Mouse (Mus musculus): Measurements from ENCODE around the gene Tmem183a. TPM values are rescaled to one million over a fixed set of nuclear protein-coding genes. Genes with fewer than 3 reads are reported as not detected.

Gene Tmem183a
- polyA plus RNA-seq (2014; fragmentation: Illumina TruSeq; extraction: RNeasy Lipid Tissue Mini Kit (QIAGEN cat#74804); ENCODE audit: low replicate concordance): 186 TPM

DNA sequence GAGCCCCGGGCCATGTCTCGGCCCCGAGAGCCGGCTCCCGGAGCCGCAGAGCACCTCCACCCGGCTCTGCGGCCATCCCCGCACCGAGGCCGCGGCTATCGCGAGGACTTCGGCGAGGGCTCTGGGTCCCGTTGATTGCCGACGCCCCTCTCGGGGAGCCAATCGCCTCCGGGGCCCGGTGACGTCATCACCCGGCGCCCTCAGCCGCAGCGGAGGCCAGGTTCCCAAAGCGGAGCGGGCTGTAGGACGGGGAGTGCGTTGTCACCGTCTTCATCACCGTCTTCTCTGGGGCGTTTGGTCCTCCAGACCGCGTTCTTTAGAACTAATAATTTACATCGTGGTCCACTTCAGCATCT is at the start of gene Tmem183a:
Gene Tmem183a (minus strand): TSS at position 123 of the 356 bp plus-strand sequence.

DNA sequence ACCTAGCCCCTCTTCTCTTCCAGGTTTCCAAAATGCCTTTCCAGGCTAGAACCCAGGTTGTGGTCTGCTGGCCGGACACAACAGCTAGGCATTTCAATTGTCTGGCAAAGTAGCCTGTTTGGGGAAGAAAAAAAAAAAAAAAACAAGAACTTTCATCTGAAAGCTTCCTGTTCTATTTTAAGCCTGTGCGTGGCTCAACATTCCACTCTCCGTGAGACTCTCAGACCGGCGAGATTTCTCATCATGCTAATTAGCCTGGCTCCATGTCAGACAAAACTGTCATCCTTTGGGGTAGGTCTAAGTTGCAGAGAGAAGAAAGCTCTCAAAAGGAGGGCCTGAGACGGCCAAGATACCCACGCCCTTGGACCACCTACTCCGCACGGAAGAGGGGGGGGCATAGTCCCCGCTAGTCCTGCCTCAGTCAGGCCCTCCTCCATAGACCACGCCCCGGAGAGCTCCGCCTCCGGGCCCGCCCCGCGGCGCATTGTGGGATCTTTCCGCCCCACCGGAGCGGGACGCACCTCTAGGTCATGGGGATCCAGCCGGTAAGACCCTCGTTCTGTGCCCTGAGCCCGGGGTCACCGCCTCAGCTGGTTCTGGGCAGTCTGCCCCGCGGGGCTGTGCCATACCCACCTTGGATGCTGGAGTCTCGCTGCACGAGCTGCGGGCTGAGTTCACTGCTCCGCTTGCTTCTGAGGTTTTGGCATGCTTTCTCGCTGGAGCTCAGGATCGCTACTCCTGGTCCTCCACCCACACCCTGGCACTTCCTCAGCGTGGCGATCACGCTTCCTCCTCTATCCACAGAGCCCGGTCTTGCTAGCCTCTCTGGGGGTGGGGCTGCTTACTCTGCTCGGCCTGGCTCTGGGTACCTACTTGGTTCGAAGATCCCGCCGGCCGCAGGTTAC is 44.0 kb upstream of the Tmem183a start, which contains the start of gene Cyb5r1:
Gene Cyb5r1 (plus strand): TSS at position 51 of the 905 bp plus-strand sequence.

DNA sequence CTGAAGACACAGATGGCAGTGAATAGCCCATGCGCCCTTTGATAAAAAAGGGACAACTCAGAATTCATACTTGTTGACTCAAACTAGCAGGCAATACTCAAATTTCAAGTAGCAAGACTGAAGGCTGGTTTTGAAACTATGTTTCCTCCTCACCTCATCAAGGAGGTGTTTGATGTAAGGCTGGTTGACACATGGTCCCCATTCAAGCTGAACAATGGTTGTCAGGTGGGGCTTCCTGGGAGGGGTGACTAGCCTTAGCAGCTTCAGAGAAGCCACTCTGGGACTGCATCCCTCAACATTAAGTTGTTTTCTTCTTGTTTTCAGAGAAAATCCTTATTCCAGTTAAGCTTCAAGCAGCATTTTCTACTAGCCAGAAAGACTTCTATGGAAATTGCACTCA is 23.9 kb upstream of the Tmem183a start, which contains the start of gene 4933406M09Rik:
Gene 4933406M09Rik (plus strand): TSS at position 275 of the 400 bp plus-strand sequence.

DNA sequence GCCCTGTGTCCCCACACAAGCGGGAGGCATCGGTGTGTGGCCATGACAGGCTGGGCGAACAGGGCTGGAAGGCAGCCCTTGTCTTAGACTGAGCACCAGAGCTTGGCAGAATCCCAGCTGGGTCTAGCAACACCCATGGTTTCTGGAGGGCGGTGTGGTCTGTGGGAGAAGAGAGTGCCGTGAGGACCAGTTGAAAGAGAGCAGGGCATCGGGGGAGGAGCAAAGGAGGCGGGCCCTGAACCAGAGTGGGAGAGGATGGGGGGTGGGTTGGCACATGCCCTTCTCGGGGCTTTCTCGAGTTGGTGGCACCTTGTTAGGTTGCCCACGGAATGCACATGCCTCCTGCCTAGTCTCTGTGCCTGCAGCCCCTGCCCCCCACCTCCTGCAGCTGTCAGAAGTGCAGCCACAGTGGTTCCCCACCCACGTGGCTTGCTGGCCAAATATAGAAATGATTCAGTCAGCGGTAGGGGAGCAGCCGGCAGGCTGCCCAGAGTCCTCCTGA is 29.0 kb downstream of the Tmem183a start, which contains the start of gene Ppfia4:
Gene Ppfia4 (minus strand): TSS at position 159 of the 502 bp plus-strand sequence.

Other genes with a start within 250 kb of the Tmem183a start
- not detected for gene Chil1, start 179.8 kb downstream of the Tmem183a start, polyA plus RNA-seq (2014; fragmentation: Illumina TruSeq; extraction: RNeasy Lipid Tissue Mini Kit (QIAGEN cat#74804); ENCODE audit: low replicate concordance)
- gene Mybph, start 168.5 kb downstream of the Tmem183a start, polyA plus RNA-seq (2014; fragmentation: Illumina TruSeq; extraction: RNeasy Lipid Tissue Mini Kit (QIAGEN cat#74804); ENCODE audit: low replicate concordance): not detected
- gene Adora1, start 126.5 kb downstream of the Tmem183a start, polyA plus RNA-seq (2014; fragmentation: Illumina TruSeq; extraction: RNeasy Lipid Tissue Mini Kit (QIAGEN cat#74804); ENCODE audit: low replicate concordance): 0.52 TPM
- gene Myog, start 72.0 kb downstream of the Tmem183a start, polyA plus RNA-seq (2014; fragmentation: Illumina TruSeq; extraction: RNeasy Lipid Tissue Mini Kit (QIAGEN cat#74804); ENCODE audit: low replicate concordance): not detected
- gene Ppfia4, start 29.1 kb downstream of the Tmem183a start, polyA plus RNA-seq (2014; fragmentation: Illumina TruSeq; extraction: RNeasy Lipid Tissue Mini Kit (QIAGEN cat#74804); ENCODE audit: low replicate concordance): 0.82 TPM
- not detected for gene 4933406M09Rik, start 24.0 kb upstream of the Tmem183a start, polyA plus RNA-seq (2014; fragmentation: Illumina TruSeq; extraction: RNeasy Lipid Tissue Mini Kit (QIAGEN cat#74804); ENCODE audit: low replicate concordance)
- gene Cyb5r1, start 43.6 kb upstream of the Tmem183a start, polyA plus RNA-seq (2014; fragmentation: Illumina TruSeq; extraction: RNeasy Lipid Tissue Mini Kit (QIAGEN cat#74804); ENCODE audit: low replicate concordance): 6.0 TPM
- 51.6 TPM for gene Adipor1, start 53.4 kb upstream of the Tmem183a start, polyA plus RNA-seq (2014; fragmentation: Illumina TruSeq; extraction: RNeasy Lipid Tissue Mini Kit (QIAGEN cat#74804); ENCODE audit: low replicate concordance)
- 15.7 TPM for gene Klhl12, start 93.6 kb upstream of the Tmem183a start, polyA plus RNA-seq (2014; fragmentation: Illumina TruSeq; extraction: RNeasy Lipid Tissue Mini Kit (QIAGEN cat#74804); ENCODE audit: low replicate concordance)
- gene Rabif, start 132.7 kb upstream of the Tmem183a start, polyA plus RNA-seq (2014; fragmentation: Illumina TruSeq; extraction: RNeasy Lipid Tissue Mini Kit (QIAGEN cat#74804); ENCODE audit: low replicate concordance): 45.4 TPM
- not detected for gene Mgat4e, start 187.7 kb upstream of the Tmem183a start, polyA plus RNA-seq (2014; fragmentation: Illumina TruSeq; extraction: RNeasy Lipid Tissue Mini Kit (QIAGEN cat#74804); ENCODE audit: low replicate concordance)
- 10.7 TPM for gene Kdm5b, start 198.2 kb upstream of the Tmem183a start, polyA plus RNA-seq (2014; fragmentation: Illumina TruSeq; extraction: RNeasy Lipid Tissue Mini Kit (QIAGEN cat#74804); ENCODE audit: low replicate concordance)